Mouse (Mus musculus) embryonic facial prominence, embryonic 11.5 days (tissue): Measurements from ENCODE around the gene Cd5. TPM values are rescaled to one million over a fixed set of nuclear protein-coding genes. Genes with fewer than 3 reads are reported as not detected.

Experiments used
- ATAC-seq: fragments of 200-750 bp; cut with Nextera tagmentation; replicated peaks from 2 replicates; pipeline ENCODE4 v1.8.0; 2017; ENCODE audit warnings: low read depth; ENCODE audit not compliant: insufficient number of reproducible peaks, low FRiP score, low TSS enrichment
- DNase-seq: peaks from one replicate; pipeline ENCODE4 v3.0.0-alpha.2; 2015; ENCODE audit warnings: low spot score
- H3K27ac ChIP-seq: fragments of 300-500 bp; sonication (generic); replicated peaks from 2 replicates; pipeline ENCODE4 v1.5.1; 2014; ENCODE audit warnings: mild to moderate bottlenecking, low read depth, low read length, control low read depth
- H3K27me3 ChIP-seq: fragments of 300-500 bp; sonication (generic); 2 replicates; pipeline ENCODE4 v1.6.1; 2014; ENCODE audit warnings: mild to moderate bottlenecking, low read length, moderate library complexity, mixed read lengths; ENCODE audit not compliant: control insufficient read depth, insufficient read depth
- H3K36me3 ChIP-seq: fragments of 300-500 bp; sonication (generic); replicated peaks from 2 replicates; pipeline ENCODE4 v1.6.1; 2014; ENCODE audit warnings: low read depth, mild to moderate bottlenecking, low read length, moderate library complexity, mixed read lengths; ENCODE audit not compliant: control insufficient read depth, insufficient read depth
- H3K4me1 ChIP-seq: fragments of 300-500 bp; sonication (generic); 2 replicates; pipeline ENCODE4 v1.6.1; 2014; ENCODE audit warnings: low read length, mixed read lengths; ENCODE audit not compliant: control insufficient read depth, insufficient read depth
- H3K4me2 ChIP-seq: fragments of 300-500 bp; sonication (generic); 2 replicates; pipeline ENCODE4 v1.6.1; 2014; ENCODE audit warnings: low read depth, mild to moderate bottlenecking, control low read depth, low read length, moderate library complexity
- H3K4me3 ChIP-seq: fragments of 300-500 bp; sonication (generic); 2 replicates; pipeline ENCODE4 v1.5.1; 2014; ENCODE audit warnings: low read depth, low read length, control low read depth
- H3K9ac ChIP-seq: fragments of 300-500 bp; sonication (generic); replicated peaks from 2 replicates; pipeline ENCODE4 v1.6.1; 2014; ENCODE audit warnings: mild to moderate bottlenecking, control low read depth, low read length
- H3K9me3 ChIP-seq: fragments of 300-500 bp; sonication (generic); replicated peaks from 2 replicates; pipeline ENCODE4 v1.6.1; 2016; ENCODE audit warnings: mild to moderate bottlenecking, low read length, inconsistent platforms, mixed read lengths; ENCODE audit not compliant: control insufficient read depth
- WGBS: fragments of 180-500 bp; shearing (Covaris S2); extraction: QIAGEN DNeasy Blood & Tissue Kit; methylation state at CpG from one replicate; pipeline ENCODE4 v1.1.7; 2014; 5-methylcytosine and 5-hydroxymethylcytosine counted together
- polyA plus RNA-seq: library from polyadenylated mRNA; unstranded; fragments of >200 nt; fragmentation: Nextera tagmentation; extraction: Ambion mirVana; gene quantifications from 2 replicates; pipeline ENCODE4 v1.2.1, GENCODE M21; 2014

Cd5 gene
- polyA plus RNA-seq, 1 experiment from 2014 or later, result 0.15 TPM

- WGBS, result 93% methylated on average over 5 of the region's 5 CpGs
- no peaks in the 10 kb centered on the region for H3K9me3 ChIP-seq
- DNase-seq (no peak), ATAC-seq (no peak)
- no peak overlapping the region for H3K4me2 ChIP-seq
- no peaks in the 10 kb centered on the region for H3K27me3 ChIP-seq
- no peak overlapping the region for H3K4me3 ChIP-seq
- H3K36me3 ChIP-seq, result no peaks in the 10 kb centered on the region
- no peaks in the 10 kb centered on the region for H3K4me1 ChIP-seq
- H3K27ac ChIP-seq, result no peak overlapping the region
- H3K9ac ChIP-seq, result no peak overlapping the region
These were observed 13.8 kb upstream of the Cd5 start for GRCm38 (mm10) chr19:10752646-10753045.

DNA sequence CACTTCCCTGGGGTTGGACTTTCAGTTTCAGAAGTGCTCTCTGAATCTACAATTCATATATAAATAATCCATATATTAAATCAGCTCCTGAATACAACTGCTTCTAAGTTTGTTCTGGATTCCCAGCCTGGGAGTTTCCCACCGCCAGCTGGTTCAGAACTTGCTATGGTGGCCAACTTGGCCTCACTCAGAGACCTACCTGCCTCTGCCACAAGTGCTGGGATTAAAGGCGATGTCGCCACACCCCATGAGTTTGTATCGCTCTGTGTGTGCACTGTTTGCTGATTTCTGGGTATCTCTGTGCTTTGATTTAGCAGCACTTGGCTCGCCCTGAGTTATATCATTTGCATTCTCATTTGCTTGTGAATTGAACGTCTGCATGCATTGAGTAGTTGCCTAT is 13.3 kb upstream of the Cd5 start:
- Histone ChIP-seq H3K4me3 (no peak overlapping the region), H3K27ac (no peak overlapping the region), H3K4me1 (no peaks in the 10 kb centered on the region), H3K9me3 (no peaks in the 10 kb centered on the region), H3K9ac (no peak overlapping the region), H3K36me3 (no peaks in the 10 kb centered on the region), H3K4me2 (no peak overlapping the region), H3K27me3 (no peaks in the 10 kb centered on the region)
- no peak for DNase-seq
- no peak for ATAC-seq
- WGBS, result 87% methylated on average over 6 of the region's 6 CpGs

DNA sequence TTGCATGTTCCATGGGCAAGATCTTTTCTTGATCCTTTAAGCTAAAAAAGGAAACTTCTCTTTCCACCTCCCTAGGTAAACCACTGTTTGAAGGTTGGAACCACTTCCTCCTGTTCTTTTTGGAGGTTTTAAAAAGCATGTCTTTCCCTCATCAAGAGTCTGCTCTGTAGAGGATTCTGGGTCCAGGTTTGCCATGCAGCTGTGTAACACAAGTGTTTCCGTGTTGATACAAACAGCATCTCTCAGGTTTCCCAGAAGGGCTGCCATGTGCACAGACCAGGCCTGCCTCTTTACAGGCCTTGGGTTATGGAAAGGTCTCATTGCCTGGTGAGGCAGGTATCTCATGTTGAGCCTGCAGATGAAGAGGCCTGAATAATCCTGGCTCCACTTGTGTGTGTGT is 12.8 kb upstream of the Cd5 start:
- H3K4me3 ChIP-seq, result no peak overlapping the region
- no peak for DNase-seq
- H3K36me3 ChIP-seq, result no peaks in the 10 kb centered on the region
- WGBS, result 81% methylated on average over 1 of the region's 1 CpGs
- H3K27ac ChIP-seq, result no peak overlapping the region
- no peaks in the 10 kb centered on the region for H3K27me3 ChIP-seq
- H3K9me3 ChIP-seq, result no peaks in the 10 kb centered on the region
- ATAC-seq, result no peak
- H3K4me2 ChIP-seq, result no peak overlapping the region
- H3K4me1 ChIP-seq, result no peaks in the 10 kb centered on the region
- no peak overlapping the region for H3K9ac ChIP-seq

DNA sequence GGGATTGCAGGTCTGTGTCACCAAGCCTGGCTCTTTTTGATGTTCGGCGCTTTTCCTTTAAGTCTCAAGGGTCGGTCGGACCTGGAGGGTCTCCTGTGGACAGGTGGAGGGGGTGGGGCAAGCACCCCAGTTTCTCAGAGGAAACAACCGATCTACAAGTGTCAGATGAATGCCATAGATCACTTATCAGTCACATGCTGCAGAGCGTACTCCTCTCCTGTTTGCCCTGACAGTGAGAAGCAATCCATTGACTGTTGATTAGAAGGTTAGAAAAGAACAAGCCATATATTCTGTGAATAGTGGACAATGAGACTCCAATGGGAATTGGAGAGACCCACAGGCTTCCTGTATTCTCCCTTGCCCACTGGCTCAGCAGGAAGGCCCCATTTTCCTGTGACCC is 11.4 kb upstream of the Cd5 start:
- no peak overlapping the region for H3K27ac ChIP-seq
- H3K36me3 ChIP-seq, result no peaks in the 10 kb centered on the region
- WGBS, result 83% methylated on average over 6 of the region's 6 CpGs
- no peak overlapping the region for H3K9ac ChIP-seq
- H3K27me3 ChIP-seq, result no peaks in the 10 kb centered on the region
- H3K4me1 ChIP-seq, result no peaks in the 10 kb centered on the region
- no peak overlapping the region for H3K4me2 ChIP-seq
- H3K4me3 ChIP-seq, result no peak overlapping the region
- H3K9me3 ChIP-seq, result no peaks in the 10 kb centered on the region
- DNase-seq (no peak), ATAC-seq (no peak)

GRCm38 (mm10) chr19:10749295-10749694 is 10.5 kb upstream of the Cd5 start:
- Histone ChIP-seq H3K9me3 (no peaks in the 10 kb centered on the region), H3K36me3 (no peaks in the 10 kb centered on the region), H3K27ac (no peak overlapping the region), H3K27me3 (no peaks in the 10 kb centered on the region), H3K4me3 (no peak overlapping the region), H3K4me1 (no peaks in the 10 kb centered on the region), H3K9ac (no peak overlapping the region), H3K4me2 (no peak overlapping the region)
- no peak for ATAC-seq
- no peak for DNase-seq
- WGBS, result 87% methylated on average over 6 of the region's 6 CpGs

GRCm38 (mm10) chr19:10748401-10749102 is 9.8 kb upstream of the Cd5 start:
- no peak overlapping the region for H3K9ac ChIP-seq
- H3K4me2 ChIP-seq, result no peak overlapping the region
- no peaks in the 10 kb centered on the region for H3K27me3 ChIP-seq
- no peak for DNase-seq
- H3K4me3 ChIP-seq, result no peak overlapping the region
- WGBS, result 60% methylated on average over 11 of the region's 11 CpGs
- no peak for ATAC-seq
- no peak overlapping the region for H3K27ac ChIP-seq
- no peaks in the 10 kb centered on the region for H3K36me3 ChIP-seq
- H3K9me3 ChIP-seq, result no peaks in the 10 kb centered on the region
- H3K4me1 ChIP-seq, result no peaks in the 10 kb centered on the region

- H3K27ac ChIP-seq, result no peak overlapping the region
- H3K36me3 ChIP-seq, result no peaks in the 10 kb centered on the region
- WGBS, result 89% methylated on average over 6 of the region's 6 CpGs
- no peak overlapping the region for H3K4me3 ChIP-seq
- H3K4me1 ChIP-seq, result no peaks in the 10 kb centered on the region
- no peaks in the 10 kb centered on the region for H3K27me3 ChIP-seq
- H3K9ac ChIP-seq, result no peak overlapping the region
- no peak overlapping the region for H3K4me2 ChIP-seq
- DNase-seq (no peak), ATAC-seq (no peak)
- no peaks in the 10 kb centered on the region for H3K9me3 ChIP-seq
These were observed 8.9 kb upstream of the Cd5 start for GRCm38 (mm10) chr19:10747718-10748117.

DNA sequence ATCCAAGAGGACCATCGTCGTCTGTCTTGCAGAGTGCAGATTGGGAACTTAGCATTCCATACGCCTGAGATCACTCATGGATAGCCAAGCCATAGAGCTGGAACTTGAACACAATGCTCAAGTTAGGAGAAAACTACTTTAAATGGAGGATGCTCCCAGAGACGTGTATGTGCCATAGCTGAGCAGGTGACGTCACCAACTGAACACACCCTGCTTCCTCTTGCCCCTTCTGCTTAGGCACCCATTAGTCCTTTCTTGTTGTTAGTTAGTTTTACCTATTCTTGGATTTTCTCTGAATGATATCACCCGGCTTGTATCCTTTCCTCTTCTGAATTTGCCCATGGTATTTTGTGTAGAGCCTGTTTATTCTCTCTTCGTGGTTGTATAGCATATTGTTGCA is 8.4 kb upstream of the Cd5 start:
- ATAC-seq, result no peak
- H3K4me2 ChIP-seq, result no peak overlapping the region
- no peaks in the 10 kb centered on the region for H3K9me3 ChIP-seq
- WGBS, result 84% methylated on average over 7 of the region's 7 CpGs
- H3K4me3 ChIP-seq, result no peak overlapping the region
- H3K27me3 ChIP-seq, result no peaks in the 10 kb centered on the region
- H3K36me3 ChIP-seq, result no peaks in the 10 kb centered on the region
- H3K4me1 ChIP-seq, result no peaks in the 10 kb centered on the region
- no peak overlapping the region for H3K27ac ChIP-seq
- no peak for DNase-seq
- no peak overlapping the region for H3K9ac ChIP-seq
